Mouse (Mus musculus) limb, embryonic 12.5 days (tissue): ENCODE measurements at regions not wholly inside any gene's neighbourhood (a gene's known extent, or its start where the extent isn't known, plus 50 kb on each side); places are given as distances from the start of the nearest gene placed in this dataset.

ENCODE experiments used
- ATAC-seq: fragments of 200-750 bp; cut with Nextera tagmentation; 2 replicates; pipeline ENCODE4 v1.8.0; 2017; ENCODE audit warnings: low read depth, moderate TSS enrichment; ENCODE audit not compliant: insufficient number of reproducible peaks, insufficient read depth, low FRiP score, low TSS enrichment
- H3K27ac ChIP-seq: fragments of 300-500 bp; sonication (generic); 2 replicates; pipeline ENCODE4 v1.5.1; 2016; ENCODE audit warnings: mild to moderate bottlenecking, moderate library complexity
- H3K27me3 ChIP-seq: fragments of 300-500 bp; sonication (generic); 2 replicates; pipeline ENCODE4 v1.6.1; 2016; ENCODE audit warnings: mild to moderate bottlenecking, moderate library complexity
- H3K36me3 ChIP-seq: fragments of 300-500 bp; sonication (generic); 2 replicates; pipeline ENCODE4 v1.6.1; 2016; ENCODE audit warnings: mild to moderate bottlenecking, moderate library complexity
- H3K4me1 ChIP-seq: fragments of 300-500 bp; sonication (generic); replicated peaks from 2 replicates; pipeline ENCODE4 v1.6.1; 2016
- H3K4me2 ChIP-seq: fragments of 300-500 bp; sonication (generic); 2 replicates; pipeline ENCODE4 v1.6.1; 2016; ENCODE audit warnings: mild to moderate bottlenecking, moderate library complexity
- H3K4me3 ChIP-seq: fragments of 300-500 bp; sonication (generic); replicated peaks from 2 replicates; pipeline ENCODE4 v1.5.1; 2016; ENCODE audit warnings: mild to moderate bottlenecking
- H3K9ac ChIP-seq: fragments of 300-500 bp; sonication (generic); replicated peaks from 2 replicates; pipeline ENCODE4 v1.6.1; 2016; ENCODE audit warnings: mild to moderate bottlenecking, moderate library complexity
- H3K9me3 ChIP-seq: fragments of 300-500 bp; sonication (generic); 2 replicates; pipeline ENCODE4 v1.6.1; 2016; ENCODE audit warnings: mild to moderate bottlenecking, moderate library complexity
- WGBS: fragments of 180-500 bp; shearing (Covaris S2); methylation state at CpG from one replicate; pipeline ENCODE4 v1.1.7; 2016; 5-methylcytosine and 5-hydroxymethylcytosine counted together

DNA sequence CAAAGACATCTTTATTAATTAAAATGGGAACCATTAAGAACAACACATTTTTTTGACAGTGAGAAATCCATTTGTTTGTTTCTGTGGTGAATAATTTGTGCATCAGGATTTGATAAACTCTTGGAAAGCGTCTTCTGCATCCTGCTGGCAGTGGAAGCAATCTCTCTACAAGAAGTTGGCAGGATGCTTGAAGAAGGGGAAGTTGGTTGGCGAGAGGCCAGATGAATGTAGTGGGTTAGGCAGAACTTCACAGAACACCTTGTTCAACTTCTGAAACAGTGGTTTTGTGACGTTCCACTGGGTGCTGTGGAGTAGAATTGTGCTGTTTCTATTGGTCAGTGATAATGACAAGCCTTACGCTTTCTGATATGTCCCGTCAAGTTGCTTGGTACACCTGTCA lies 70.7 kb upstream of the Mpped2 start:
- ATAC-seq, result no peak
- WGBS, result 83% methylated on average over 5 of the region's 5 CpGs
- H3K27me3 ChIP-seq, result no peaks in the 10 kb centered on the region
- H3K4me2 ChIP-seq, result no peak overlapping the region
- no peaks in the 10 kb centered on the region for H3K36me3 ChIP-seq
- no peaks in the 10 kb centered on the region for H3K9me3 ChIP-seq
- no peak overlapping the region for H3K9ac ChIP-seq
- H3K4me1 ChIP-seq, result no peaks in the 10 kb centered on the region
- no peak overlapping the region for H3K4me3 ChIP-seq
- H3K27ac ChIP-seq, result no peak overlapping the region

DNA sequence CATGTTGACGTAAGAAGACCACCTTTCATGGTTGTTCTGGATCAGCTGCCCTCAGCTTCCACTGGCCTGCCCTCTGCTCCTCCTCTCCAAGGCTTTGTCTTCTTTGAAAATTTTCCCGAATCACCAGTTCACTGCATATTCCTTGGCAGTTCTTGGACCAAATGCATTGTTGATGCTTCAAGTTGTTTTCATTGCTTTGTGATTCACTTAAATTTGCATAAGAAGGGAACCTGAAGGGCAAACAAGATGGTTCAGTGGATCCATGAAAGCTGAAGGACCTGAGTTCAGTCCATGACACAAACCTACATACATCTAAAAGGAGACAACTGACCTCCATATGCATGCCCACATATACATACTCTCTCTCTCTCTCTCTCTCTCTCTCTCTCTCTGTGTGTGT lies 69.4 kb upstream of the Mpped2 start:
- Histone ChIP-seq H3K27ac (no peak overlapping the region), H3K27me3 (no peaks in the 10 kb centered on the region), H3K9ac (no peak overlapping the region), H3K9me3 (no peaks in the 10 kb centered on the region), H3K36me3 (no peaks in the 10 kb centered on the region), H3K4me2 (no peak overlapping the region), H3K4me3 (no peak overlapping the region), H3K4me1 (no peaks in the 10 kb centered on the region)
- whole genome bisulfite sequencing, result 88% methylated on average over 2 of the region's 2 CpGs
- ATAC-seq, result no peak

DNA sequence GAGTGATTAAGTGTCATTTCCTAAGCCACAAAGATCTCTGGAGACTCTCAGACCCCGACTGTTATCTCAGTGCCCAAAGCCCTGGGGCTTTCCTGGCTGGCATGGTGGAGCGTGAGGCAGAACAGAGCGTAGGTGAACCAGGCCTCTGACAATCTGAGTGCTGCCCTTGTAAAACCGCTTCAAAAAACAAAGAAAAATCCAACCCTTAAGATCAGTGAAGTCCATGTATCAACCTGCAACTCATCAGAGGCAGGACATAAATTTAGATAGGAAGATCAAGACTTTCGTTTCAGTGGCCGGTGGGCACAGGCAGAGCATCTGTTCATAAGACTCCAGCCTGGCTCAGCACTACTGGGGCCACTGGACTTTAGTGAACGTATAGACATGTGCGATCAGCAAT lies 61.1 kb upstream of the Mpped2 start:
- Histone ChIP-seq H3K4me1 (no peaks in the 10 kb centered on the region), H3K4me2 (no peak overlapping the region), H3K27me3 (no peaks in the 10 kb centered on the region), H3K9ac (no peak overlapping the region), H3K9me3 (no peaks in the 10 kb centered on the region), H3K4me3 (no peak overlapping the region), H3K27ac (no peak overlapping the region), H3K36me3 (no peaks in the 10 kb centered on the region)
- ATAC-seq, result no peak
- 56% methylated on average over 8 of the region's 8 CpGs for WGBS
